Mouse (Mus musculus) limb, embryonic 13.5 days (tissue): Measurements from ENCODE around the gene Ibsp. TPM values are rescaled to one million over a fixed set of nuclear protein-coding genes. Genes with fewer than 3 reads are reported as not detected.

Experiments
- ATAC-seq: fragments of 200-750 bp; cut with Nextera tagmentation; 2 replicates; pipeline ENCODE4 v1.8.0; 2017; ENCODE audit warnings: low read depth, moderate number of reproducible peaks, moderate TSS enrichment; ENCODE audit not compliant: low FRiP score
- H3K27ac ChIP-seq: fragments of 300-500 bp; sonication (generic); 2 replicates; pipeline ENCODE4 v1.5.1; 2015; ENCODE audit warnings: inconsistent platforms, mild to moderate bottlenecking, moderate library complexity
- H3K27me3 ChIP-seq: fragments of 300-500 bp; sonication (generic); 2 replicates; pipeline ENCODE4 v1.6.1; 2015; ENCODE audit warnings: mild to moderate bottlenecking, inconsistent platforms
- H3K36me3 ChIP-seq: fragments of 300-500 bp; sonication (generic); 2 replicates; pipeline ENCODE4 v1.6.1; 2015; ENCODE audit warnings: inconsistent platforms, mild to moderate bottlenecking, moderate library complexity
- H3K4me1 ChIP-seq: fragments of 300-500 bp; sonication (generic); 2 replicates; pipeline ENCODE4 v1.6.1; 2015; ENCODE audit warnings: inconsistent platforms
- H3K4me2 ChIP-seq: fragments of 300-500 bp; sonication (generic); replicated peaks from 2 replicates; pipeline ENCODE4 v1.6.1; 2015; ENCODE audit warnings: inconsistent platforms, mild to moderate bottlenecking, moderate library complexity
- H3K4me3 ChIP-seq: fragments of 300-500 bp; sonication (generic); 2 replicates; pipeline ENCODE4 v1.5.1; 2015; ENCODE audit warnings: moderate library complexity, mild to moderate bottlenecking, inconsistent platforms
- H3K9ac ChIP-seq: fragments of 300-500 bp; sonication (generic); 2 replicates; pipeline ENCODE4 v1.6.1; 2015; ENCODE audit warnings: mild to moderate bottlenecking, inconsistent platforms
- H3K9me3 ChIP-seq: fragments of 300-500 bp; sonication (generic); 2 replicates; pipeline ENCODE4 v1.6.1; 2016; ENCODE audit warnings: inconsistent platforms
- WGBS: fragments of 180-500 bp; shearing (Covaris S2); methylation state at CpG from one replicate; pipeline ENCODE4 v1.1.7; 2015; 5-methylcytosine and 5-hydroxymethylcytosine counted together
- polyA plus RNA-seq: library from polyadenylated mRNA; unstranded; fragments of >200 nt; fragmentation: Nextera tagmentation; extraction: Ambion mirVana; gene quantifications from 2 replicates; pipeline ENCODE4 v1.2.1, GENCODE M21; 2015

The Ibsp gene
- polyA plus RNA-seq, 1 experiment from 2014 or later = 18.5 TPM

GRCm38 (mm10) chr5:104329381-104329780 lies 30.4 kb downstream of the Ibsp start:
- H3K4me2 ChIP-seq = no peak overlapping the region

DNA sequence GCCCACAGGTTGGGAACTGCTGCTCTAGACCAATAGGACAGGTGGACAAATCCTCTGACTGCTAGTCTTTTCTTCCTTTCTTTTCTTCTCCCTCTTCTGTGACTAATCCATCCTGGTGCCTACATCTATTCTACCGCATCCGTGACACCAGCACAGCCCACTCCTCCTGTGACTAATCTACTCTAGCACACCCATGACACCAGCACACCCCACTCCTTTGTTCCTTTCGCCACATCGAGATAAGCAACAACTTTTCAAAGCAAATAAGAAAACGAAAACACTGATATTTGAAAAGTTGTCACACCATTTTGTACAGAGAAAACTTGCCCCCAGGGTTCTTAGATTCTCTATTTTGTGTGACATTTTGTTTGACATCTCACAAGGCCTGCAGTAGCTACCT lies 31.1 kb downstream of the Ibsp start:
- no peaks in the 10 kb centered on the region for H3K9me3 ChIP-seq
- 85% methylated on average over 5 of the region's 5 CpGs for WGBS
- H3K4me1 ChIP-seq = no peaks in the 10 kb centered on the region; the same call in 1 of the 2 replicates
- no peak overlapping the region for H3K4me3 ChIP-seq
- ATAC-seq = no peak
- H3K36me3 ChIP-seq = no peaks in the 10 kb centered on the region
- no peaks in the 10 kb centered on the region for H3K27me3 ChIP-seq
- H3K4me2 ChIP-seq = no peak overlapping the region
- H3K9ac ChIP-seq = no peak overlapping the region
- no peak overlapping the region for H3K27ac ChIP-seq

More at GRCm38 (mm10) chr5:104329381-104329780, 30.4 kb downstream of the Ibsp start:
- Histone ChIP-seq H3K4me3 (no peak overlapping the region), H3K9me3 (no peaks in the 10 kb centered on the region), H3K27me3 (no peaks in the 10 kb centered on the region), H3K9ac (no peak overlapping the region), H3K4me1 (no peaks in the 10 kb centered on the region; the same call in 1 of the 2 replicates), H3K27ac (no peak overlapping the region), H3K36me3 (no peaks in the 10 kb centered on the region)
- ATAC-seq = no peak
- 75% methylated on average over 5 of the region's 5 CpGs for WGBS

DNA sequence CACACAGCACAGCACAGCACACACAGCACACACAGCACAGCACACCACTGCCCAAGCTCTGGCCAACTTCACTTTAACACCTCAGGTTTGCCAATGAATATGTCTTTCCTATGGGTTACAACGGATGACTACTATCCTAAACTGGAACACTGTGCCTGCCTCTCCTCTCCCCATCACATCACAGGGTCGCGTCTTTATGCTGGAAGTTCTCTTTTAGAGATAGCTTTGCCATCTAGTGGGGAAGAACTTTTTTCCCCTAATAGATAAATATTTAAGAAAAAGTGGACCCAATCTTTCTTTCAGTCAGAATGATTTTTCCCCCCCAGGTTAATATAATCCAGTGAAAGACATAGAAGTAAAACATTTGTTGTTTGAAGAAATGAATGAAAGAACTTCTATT lies 33.3 kb downstream of the Ibsp start:
- no peak for ATAC-seq
- Histone ChIP-seq H3K4me3 (no peak overlapping the region), H3K9ac (no peak overlapping the region), H3K27me3 (no peaks in the 10 kb centered on the region; the same call in 1 of the 2 replicates), H3K36me3 (no peaks in the 10 kb centered on the region), H3K9me3 (no peaks in the 10 kb centered on the region), H3K27ac (no peak overlapping the region), H3K4me1 (no peaks in the 10 kb centered on the region; the same call in 1 of the 2 replicates), H3K4me2 (no peak overlapping the region)
- 60% methylated on average over 3 of the region's 3 CpGs for WGBS

DNA sequence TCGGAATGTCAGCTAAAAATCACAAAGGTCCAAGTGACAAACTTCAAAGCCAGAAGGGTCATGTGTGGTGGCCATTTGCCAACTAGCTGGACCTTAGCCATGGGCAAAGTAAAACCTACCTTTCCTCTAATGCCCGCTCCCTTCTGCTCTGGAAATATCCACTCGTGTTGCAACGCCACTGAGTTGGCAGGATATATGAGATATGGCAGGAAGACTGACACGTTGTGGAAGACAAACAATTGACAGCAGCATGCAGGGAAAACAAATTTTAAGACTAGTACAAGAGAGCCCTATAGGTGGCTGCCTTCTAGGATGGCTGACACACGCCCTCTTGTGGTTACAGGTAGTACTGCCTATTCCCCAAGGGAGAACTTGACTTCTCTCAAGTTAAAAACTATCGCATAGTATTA lies 34.3 kb downstream of the Ibsp start:
- no peak overlapping the region for H3K4me3 ChIP-seq
- H3K9ac ChIP-seq = no peak overlapping the region
- no peaks in the 10 kb centered on the region; the same call in 1 of the 2 replicates for H3K27me3 ChIP-seq
- H3K9me3 ChIP-seq = no peaks in the 10 kb centered on the region
- ATAC-seq = no peak; the same call in 1 of the 2 replicates
- H3K36me3 ChIP-seq = no peaks in the 10 kb centered on the region
- no peak overlapping the region for H3K27ac ChIP-seq
- H3K4me2 ChIP-seq = no peak overlapping the region
- WGBS = 43% methylated on average over 7 of the region's 7 CpGs
- no peaks in the 10 kb centered on the region; the same call in 1 of the 2 replicates for H3K4me1 ChIP-seq

GRCm38 (mm10) chr5:104333643-104334042 lies 34.7 kb downstream of the Ibsp start:
- 76% methylated on average over 6 of the region's 6 CpGs for WGBS
- no peak for ATAC-seq
- Histone ChIP-seq H3K9ac (no peak overlapping the region), H3K36me3 (no peaks in the 10 kb centered on the region), H3K4me3 (no peak overlapping the region), H3K9me3 (no peaks in the 10 kb centered on the region), H3K4me1 (no peaks in the 10 kb centered on the region; the same call in 1 of the 2 replicates), H3K4me2 (no peak overlapping the region), H3K27ac (no peak overlapping the region), H3K27me3 (no peaks in the 10 kb centered on the region; the same call in 1 of the 2 replicates)

DNA sequence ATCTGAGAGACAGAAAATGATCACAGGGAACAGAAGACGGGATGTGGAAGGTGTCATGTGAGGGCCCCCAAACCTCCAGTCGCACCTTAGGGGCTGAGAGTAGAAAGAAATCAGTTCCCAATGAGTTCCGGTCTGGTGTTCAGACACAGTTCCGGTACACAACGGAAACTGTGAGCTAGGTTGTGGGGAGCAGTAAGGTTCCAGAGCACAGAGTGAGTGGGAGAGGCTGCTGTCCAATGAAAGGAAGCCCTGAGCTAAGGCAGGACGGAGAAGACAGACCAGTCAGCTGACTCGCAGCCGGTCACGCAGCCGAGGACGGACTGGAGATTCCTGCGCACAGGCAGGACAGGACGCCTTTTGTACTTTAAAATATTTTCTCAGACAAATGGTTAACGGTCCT lies 35.5 kb downstream of the Ibsp start:
- WGBS = 80% methylated on average over 14 of the region's 14 CpGs
- Histone ChIP-seq H3K36me3 (no peaks in the 10 kb centered on the region), H3K9me3 (no peaks in the 10 kb centered on the region), H3K27ac (no peak overlapping the region), H3K4me1 (no peaks in the 10 kb centered on the region; the same call in 1 of the 2 replicates), H3K4me3 (no peak overlapping the region), H3K9ac (no peak overlapping the region), H3K4me2 (no peak overlapping the region), H3K27me3 (no peaks in the 10 kb centered on the region; the same call in 1 of the 2 replicates)
- no peak for ATAC-seq

GRCm38 (mm10) chr5:104335962-104336361 lies 37.0 kb downstream of the Ibsp start:
- H3K4me2 ChIP-seq = no peak overlapping the region
- no peaks in the 10 kb centered on the region for H3K9me3 ChIP-seq
- H3K36me3 ChIP-seq = no peaks in the 10 kb centered on the region
- peaks cover 5% of the 10 kb centered on the region for H3K4me1 ChIP-seq
- WGBS = 81% methylated on average over 5 of the region's 5 CpGs
- no peaks in the 10 kb centered on the region; the same call in 1 of the 2 replicates for H3K27me3 ChIP-seq
- no peak overlapping the region for H3K9ac ChIP-seq
- H3K4me3 ChIP-seq = no peak overlapping the region
- no peak overlapping the region for H3K27ac ChIP-seq
- ATAC-seq = no peak

DNA sequence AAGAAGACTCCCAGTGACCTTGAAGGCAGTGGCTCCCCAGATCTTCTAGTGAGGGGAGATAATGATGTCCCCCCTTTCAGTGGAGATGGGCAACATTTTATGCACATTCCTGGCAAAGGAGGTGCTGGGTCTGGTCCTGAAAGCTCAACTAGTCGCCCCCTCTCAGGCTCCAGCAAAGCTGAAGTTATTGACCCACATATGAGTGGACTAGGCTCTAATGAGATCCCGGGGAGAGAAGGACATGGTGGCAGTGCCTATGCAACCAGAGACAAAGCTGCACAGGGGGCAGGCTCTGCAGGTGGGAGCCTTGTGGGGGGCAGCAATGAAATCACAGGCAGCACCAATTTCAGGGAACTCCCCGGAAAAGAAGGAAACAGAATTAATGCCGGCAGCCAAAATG lies 38.5 kb downstream of the Ibsp start:
- no peak overlapping the region for H3K4me3 ChIP-seq
- no peaks in the 10 kb centered on the region for H3K36me3 ChIP-seq
- H3K4me1 ChIP-seq = peaks cover 5% of the 10 kb centered on the region
- ATAC-seq = no peak
- no peak overlapping the region for H3K9ac ChIP-seq
- H3K4me2 ChIP-seq = no peak overlapping the region
- no peak overlapping the region for H3K27ac ChIP-seq
- H3K9me3 ChIP-seq = no peaks in the 10 kb centered on the region
- 67% methylated on average over 4 of the region's 4 CpGs for WGBS
- H3K27me3 ChIP-seq = no peaks in the 10 kb centered on the region; the same call in 1 of the 2 replicates

DNA sequence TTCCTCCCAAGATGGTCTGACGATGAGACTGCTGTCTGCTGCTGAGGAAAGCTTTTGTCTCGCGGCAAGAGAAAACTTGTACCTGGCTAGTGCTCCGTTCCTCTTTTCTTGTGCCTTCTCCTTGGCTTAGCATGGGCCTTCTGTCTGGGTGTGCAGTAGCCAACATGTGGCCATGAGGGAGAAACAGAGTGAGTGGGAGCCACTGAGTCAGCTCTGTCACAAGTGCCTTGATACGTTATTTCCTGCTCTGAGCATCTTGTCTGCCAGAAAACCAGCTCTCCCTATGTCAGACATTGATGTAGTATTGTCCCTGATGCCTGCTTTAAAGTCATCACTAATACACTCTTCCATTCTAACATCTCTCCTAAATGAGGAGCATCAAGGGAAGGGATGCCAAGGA lies 40.0 kb downstream of the Ibsp start:
- no peaks in the 10 kb centered on the region for H3K36me3 ChIP-seq
- H3K9me3 ChIP-seq = no peaks in the 10 kb centered on the region
- no peak overlapping the region for H3K4me3 ChIP-seq
- no peak overlapping the region for H3K9ac ChIP-seq
- no peaks in the 10 kb centered on the region; the same call in 1 of the 2 replicates for H3K27me3 ChIP-seq
- H3K27ac ChIP-seq = no peak overlapping the region
- peaks cover 5% of the 10 kb centered on the region; the same call in 1 of the 2 replicates for H3K4me1 ChIP-seq
- 79% methylated on average over 5 of the region's 5 CpGs for WGBS
- no peak for ATAC-seq
- H3K4me2 ChIP-seq = no peak overlapping the region

- H3K36me3 ChIP-seq = no peaks in the 10 kb centered on the region
- H3K4me3 ChIP-seq = no peak overlapping the region
- H3K9me3 ChIP-seq = no peaks in the 10 kb centered on the region
- 23% methylated on average over 14 of the region's 14 CpGs for WGBS
- peaks cover 5% of the 10 kb centered on the region; the same call in 1 of the 2 replicates for H3K4me1 ChIP-seq
- H3K27me3 ChIP-seq = no peaks in the 10 kb centered on the region; the same call in 1 of the 2 replicates
- no peak overlapping the region for H3K9ac ChIP-seq
- peak overlapping the region; percentile 30 for H3K4me2 ChIP-seq
- H3K27ac ChIP-seq = no peak overlapping the region
- ATAC-seq = peak; percentile 51; the same call in 1 of the 2 replicates
Measured at GRCm38 (mm10) chr5:104339706-104340512, 40.9 kb downstream of the Ibsp start.

- Histone ChIP-seq H3K4me3 (no peak overlapping the region), H3K36me3 (no peaks in the 10 kb centered on the region), H3K27me3 (no peaks in the 10 kb centered on the region; the same call in 1 of the 2 replicates), H3K4me2 (no peak overlapping the region), H3K27ac (no peak overlapping the region), H3K9me3 (no peaks in the 10 kb centered on the region), H3K9ac (no peak overlapping the region), H3K4me1 (peaks cover 5% of the 10 kb centered on the region; the same call in 1 of the 2 replicates)
- WGBS = 85% methylated on average over 4 of the region's 4 CpGs
- no peak for ATAC-seq
Measured at GRCm38 (mm10) chr5:104340513-104340829, 41.5 kb downstream of the Ibsp start.

- Histone ChIP-seq H3K9me3 (no peaks in the 10 kb centered on the region), H3K4me3 (no peak overlapping the region), H3K27me3 (no peaks in the 10 kb centered on the region), H3K4me1 (peaks cover 5% of the 10 kb centered on the region; the same call in 1 of the 2 replicates), H3K4me2 (no peak overlapping the region), H3K9ac (no peak overlapping the region), H3K36me3 (no peaks in the 10 kb centered on the region), H3K27ac (no peak overlapping the region)
- no peak for ATAC-seq
- 46% methylated on average over 6 of the region's 6 CpGs for WGBS
Measured at GRCm38 (mm10) chr5:104342881-104343280, 43.9 kb downstream of the Ibsp start.
